Mouse (Mus musculus): ENCODE measurements around the gene Pkhd1.

GRCm38 (mm10) chr1:20619363-20619762 is 1.5 kb upstream of the Pkhd1 start:
- TF ChIP-seq CTCF (IDR thresholded peaks at IDR 0.05), result no peak
- no peak for TF ChIP-seq EP300 (IDR thresholded peaks at IDR 0.05)

Data from lung, postnatal 0 days (tissue).